Mouse (Mus musculus): ENCODE measurements around the gene Cd164l2. TPM values are rescaled to one million over a fixed set of nuclear protein-coding genes. Genes with fewer than 3 reads are reported as not detected.

Cd164l2 gene
- polyA plus RNA-seq, 1 experiment: 0.90 TPM

DNA sequence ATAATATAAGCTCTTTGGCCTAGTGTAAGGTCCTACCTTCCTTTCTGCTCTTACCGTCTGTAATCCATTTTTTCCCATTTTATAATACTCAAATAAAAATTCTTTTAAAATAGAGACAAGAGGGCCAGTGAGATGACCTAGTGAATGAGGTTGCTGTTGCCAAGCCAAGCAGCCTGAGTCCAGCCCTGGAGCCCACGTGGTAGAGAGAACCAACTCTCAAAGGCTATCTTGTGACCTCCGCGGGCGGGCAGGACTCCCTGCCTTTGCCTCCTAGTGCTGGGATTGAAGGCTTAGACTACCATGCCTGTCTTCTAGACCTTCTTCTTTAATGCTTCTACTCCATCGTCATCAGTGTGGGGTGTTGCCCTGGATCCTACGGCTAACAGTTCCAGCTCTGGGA, 32.7 kb upstream of the Cd164l2 start:
- DNase-seq: no peak
- TF ChIP-seq POLR2A (IDR thresholded peaks at IDR 0.05; ENCODE audit: control insufficient read depth, extremely low read depth, insufficient read depth, low read length, poor library complexity): no peak
- H3K4me3 ChIP-seq (ENCODE audit: control insufficient read depth, insufficient read depth, low read length): no peak overlapping the region
- H3K27ac ChIP-seq (ENCODE audit: control insufficient read depth, insufficient read depth, low read length): no peak overlapping the region
- H3K36me3 ChIP-seq (ENCODE audit: control insufficient read depth, insufficient read depth, low read length): peaks cover 18% of the 10 kb centered on the region
- 97% methylated on average over 7 of the region's 7 CpGs for WGBS
- peaks cover 45% of the 10 kb centered on the region for H3K4me1 ChIP-seq (replicated peaks; ENCODE audit: control insufficient read depth, insufficient read depth, low read length)
- no peaks in the 10 kb centered on the region for H3K27me3 ChIP-seq (ENCODE audit: control insufficient read depth, insufficient read depth, low read length)

- Histone ChIP-seq H3K36me3 (ENCODE audit: control insufficient read depth, insufficient read depth, low read length) (peaks cover 35% of the 10 kb centered on the region), H3K27ac (ENCODE audit: control insufficient read depth, insufficient read depth, low read length) (peak overlapping the region; percentile 26; the same call in 1 of the 2 replicates), H3K4me3 (ENCODE audit: control insufficient read depth, insufficient read depth, low read length) (no peak overlapping the region), H3K27me3 (ENCODE audit: control insufficient read depth, insufficient read depth, low read length) (no peaks in the 10 kb centered on the region), H3K4me1 (replicated peaks; ENCODE audit: control insufficient read depth, insufficient read depth, low read length) (peaks cover 32% of the 10 kb centered on the region)
- TF ChIP-seq CTCF (IDR thresholded peaks at IDR 0.05; ENCODE audit: borderline replicate concordance, control insufficient read depth, extremely low read depth, insufficient read depth, low read length, poor library complexity) (no peak), POLR2A (IDR thresholded peaks at IDR 0.05; ENCODE audit: control insufficient read depth, extremely low read depth, insufficient read depth, low read length, poor library complexity) (no peak)
- WGBS: 65% methylated on average over 8 of the region's 8 CpGs
- DNase-seq: peak; percentile 45
These were observed 29.4 kb upstream of the Cd164l2 start for GRCm38 (mm10) chr4:133182439-133183033.

DNA sequence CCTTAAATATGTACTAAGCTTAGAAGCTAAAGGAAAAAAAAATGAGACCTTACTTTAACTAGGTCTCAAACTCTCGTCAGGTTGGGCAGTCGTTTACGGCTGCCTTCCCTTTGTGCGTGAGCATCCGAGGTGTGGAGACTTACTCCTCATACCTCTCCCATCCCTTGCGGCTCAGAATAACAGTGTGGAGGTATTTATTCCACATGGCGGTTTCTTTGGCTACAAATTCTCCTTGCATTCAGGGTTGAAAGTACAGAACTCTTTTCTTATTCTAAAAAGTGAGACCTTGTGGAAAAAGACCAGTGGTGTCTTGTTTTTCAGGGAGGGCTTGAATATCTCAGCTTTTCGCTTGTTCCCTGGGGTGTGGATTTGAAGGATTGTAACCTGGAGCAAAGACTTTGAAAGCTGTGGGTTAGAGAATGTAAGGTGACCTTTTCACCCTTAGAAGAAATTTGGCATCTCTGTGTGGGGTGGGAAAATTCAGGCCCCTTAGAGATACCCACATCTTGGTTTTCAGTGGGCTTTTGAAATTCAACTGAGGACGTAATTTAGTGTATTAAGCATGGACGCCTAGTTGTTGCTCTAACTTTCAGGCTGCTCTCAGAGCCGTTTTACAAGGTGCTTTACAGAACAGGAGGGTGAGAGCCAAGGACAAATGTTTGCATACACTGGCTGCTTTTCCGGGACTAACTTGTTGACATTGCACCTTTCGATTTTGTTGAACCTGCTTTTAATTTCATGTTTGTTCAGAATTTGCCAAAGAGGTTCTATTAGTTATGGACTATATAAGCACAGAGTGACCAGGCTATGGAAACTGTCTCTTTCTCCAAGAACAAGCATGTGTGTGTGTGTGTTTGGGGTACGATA, 27.7 kb upstream of the Cd164l2 start:
- H3K4me1 ChIP-seq (replicated peaks; ENCODE audit: control insufficient read depth, insufficient read depth, low read length): peaks cover 28% of the 10 kb centered on the region
- H3K4me3 ChIP-seq (ENCODE audit: control insufficient read depth, insufficient read depth, low read length): no peak overlapping the region
- DNase-seq: no peak
- peaks cover 43% of the 10 kb centered on the region for H3K36me3 ChIP-seq (ENCODE audit: control insufficient read depth, insufficient read depth, low read length)
- H3K27ac ChIP-seq (ENCODE audit: control insufficient read depth, insufficient read depth, low read length): peak overlapping the region; percentile 40
- TF ChIP-seq CTCF (IDR thresholded peaks at IDR 0.05; ENCODE audit: borderline replicate concordance, control insufficient read depth, extremely low read depth, insufficient read depth, low read length, poor library complexity): no peak
- no peak for TF ChIP-seq POLR2A (IDR thresholded peaks at IDR 0.05; ENCODE audit: control insufficient read depth, extremely low read depth, insufficient read depth, low read length, poor library complexity)
- 92% methylated on average over 14 of the region's 14 CpGs for WGBS
- no peaks in the 10 kb centered on the region for H3K27me3 ChIP-seq (ENCODE audit: control insufficient read depth, insufficient read depth, low read length)

GRCm38 (mm10) chr4:133184898-133185665, 26.8 kb upstream of the Cd164l2 start:
- H3K36me3 ChIP-seq (ENCODE audit: control insufficient read depth, insufficient read depth, low read length): peaks cover 51% of the 10 kb centered on the region

DNA sequence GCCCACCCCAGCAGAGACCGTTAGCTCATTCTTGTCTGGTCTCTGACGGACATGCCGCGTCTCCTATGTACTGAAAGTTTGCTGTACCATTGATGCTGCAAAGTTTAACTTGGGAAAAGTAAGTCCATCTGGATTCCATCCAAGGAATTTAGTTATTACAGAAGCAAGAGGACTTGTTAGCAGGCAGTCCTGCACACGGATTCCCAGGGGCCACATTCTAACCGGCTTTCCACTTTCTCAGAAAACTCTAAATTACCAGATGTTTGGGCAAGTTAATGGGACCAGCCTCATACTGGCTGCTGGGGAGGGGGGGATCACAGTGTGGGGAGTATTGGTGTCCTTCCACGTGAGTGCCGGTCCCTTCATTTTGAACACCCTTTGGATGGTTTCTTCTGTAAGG, 26.0 kb upstream of the Cd164l2 start:
- Histone ChIP-seq H3K36me3 (ENCODE audit: control insufficient read depth, insufficient read depth, low read length) (peaks cover 60% of the 10 kb centered on the region), H3K4me3 (ENCODE audit: control insufficient read depth, insufficient read depth, low read length) (no peak overlapping the region), H3K27me3 (ENCODE audit: control insufficient read depth, insufficient read depth, low read length) (no peaks in the 10 kb centered on the region), H3K4me1 (replicated peaks; ENCODE audit: control insufficient read depth, insufficient read depth, low read length) (peaks cover 28% of the 10 kb centered on the region), H3K27ac (ENCODE audit: control insufficient read depth, insufficient read depth, low read length) (no peak overlapping the region)
- TF ChIP-seq CTCF (IDR thresholded peaks at IDR 0.05; ENCODE audit: borderline replicate concordance, control insufficient read depth, extremely low read depth, insufficient read depth, low read length, poor library complexity) (no peak), POLR2A (IDR thresholded peaks at IDR 0.05; ENCODE audit: control insufficient read depth, extremely low read depth, insufficient read depth, low read length, poor library complexity) (no peak)
- 91% methylated on average over 8 of the region's 8 CpGs for WGBS
- no peak for DNase-seq

More at GRCm38 (mm10) chr4:133184898-133185665, 26.8 kb upstream of the Cd164l2 start:
- H3K4me3 ChIP-seq (ENCODE audit: control insufficient read depth, insufficient read depth, low read length): no peak overlapping the region
- peak overlapping the region; percentile 46 for H3K27ac ChIP-seq (ENCODE audit: control insufficient read depth, insufficient read depth, low read length)
- WGBS: 56% methylated on average over 15 of the region's 15 CpGs
- no peaks in the 10 kb centered on the region for H3K27me3 ChIP-seq (ENCODE audit: control insufficient read depth, insufficient read depth, low read length)
- DNase-seq: peak; percentile 31
- no peak for TF ChIP-seq CTCF (IDR thresholded peaks at IDR 0.05; ENCODE audit: borderline replicate concordance, control insufficient read depth, extremely low read depth, insufficient read depth, low read length, poor library complexity)
- no peak for TF ChIP-seq POLR2A (IDR thresholded peaks at IDR 0.05; ENCODE audit: control insufficient read depth, extremely low read depth, insufficient read depth, low read length, poor library complexity)
- peaks cover 28% of the 10 kb centered on the region for H3K4me1 ChIP-seq (replicated peaks; ENCODE audit: control insufficient read depth, insufficient read depth, low read length)

GRCm38 (mm10) chr4:133186856-133187255, 25.1 kb upstream of the Cd164l2 start:
- DNase-seq: no peak
- H3K4me1 ChIP-seq (replicated peaks; ENCODE audit: control insufficient read depth, insufficient read depth, low read length): peaks cover 28% of the 10 kb centered on the region
- no peak overlapping the region for H3K4me3 ChIP-seq (ENCODE audit: control insufficient read depth, insufficient read depth, low read length)
- no peaks in the 10 kb centered on the region for H3K27me3 ChIP-seq (ENCODE audit: control insufficient read depth, insufficient read depth, low read length)
- TF ChIP-seq POLR2A (IDR thresholded peaks at IDR 0.05; ENCODE audit: control insufficient read depth, extremely low read depth, insufficient read depth, low read length, poor library complexity): no peak
- no peak overlapping the region for H3K27ac ChIP-seq (ENCODE audit: control insufficient read depth, insufficient read depth, low read length)
- 73% methylated on average over 5 of the region's 5 CpGs for WGBS
- peaks cover 69% of the 10 kb centered on the region for H3K36me3 ChIP-seq (ENCODE audit: control insufficient read depth, insufficient read depth, low read length)
